Mouse (Mus musculus) embryonic facial prominence, embryonic 11.5 days (tissue): ENCODE data around the gene Gm21885. TPM values are rescaled to one million over a fixed set of nuclear protein-coding genes. Genes with fewer than 3 reads are reported as not detected.

ENCODE experiments used
- ATAC-seq: fragments of 200-750 bp; cut with Nextera tagmentation; replicated peaks from 2 replicates; pipeline ENCODE4 v1.8.0; 2017; ENCODE audit warnings: low read depth; ENCODE audit not compliant: insufficient number of reproducible peaks, low FRiP score, low TSS enrichment
- DNase-seq: peaks from one replicate; pipeline ENCODE4 v3.0.0-alpha.2; 2015; ENCODE audit warnings: low spot score
- H3K27ac ChIP-seq: fragments of 300-500 bp; sonication (generic); replicated peaks from 2 replicates; pipeline ENCODE4 v1.5.1; 2014; ENCODE audit warnings: mild to moderate bottlenecking, low read depth, low read length, control low read depth
- H3K27me3 ChIP-seq: fragments of 300-500 bp; sonication (generic); 2 replicates; pipeline ENCODE4 v1.6.1; 2014; ENCODE audit warnings: mild to moderate bottlenecking, low read length, moderate library complexity, mixed read lengths; ENCODE audit not compliant: control insufficient read depth, insufficient read depth
- H3K36me3 ChIP-seq: fragments of 300-500 bp; sonication (generic); replicated peaks from 2 replicates; pipeline ENCODE4 v1.6.1; 2014; ENCODE audit warnings: low read depth, mild to moderate bottlenecking, low read length, moderate library complexity, mixed read lengths; ENCODE audit not compliant: control insufficient read depth, insufficient read depth
- H3K4me1 ChIP-seq: fragments of 300-500 bp; sonication (generic); 2 replicates; pipeline ENCODE4 v1.6.1; 2014; ENCODE audit warnings: low read length, mixed read lengths; ENCODE audit not compliant: control insufficient read depth, insufficient read depth
- H3K4me2 ChIP-seq: fragments of 300-500 bp; sonication (generic); 2 replicates; pipeline ENCODE4 v1.6.1; 2014; ENCODE audit warnings: low read depth, mild to moderate bottlenecking, control low read depth, low read length, moderate library complexity
- H3K4me3 ChIP-seq: fragments of 300-500 bp; sonication (generic); 2 replicates; pipeline ENCODE4 v1.5.1; 2014; ENCODE audit warnings: low read depth, low read length, control low read depth
- H3K9ac ChIP-seq: fragments of 300-500 bp; sonication (generic); replicated peaks from 2 replicates; pipeline ENCODE4 v1.6.1; 2014; ENCODE audit warnings: mild to moderate bottlenecking, control low read depth, low read length
- H3K9me3 ChIP-seq: fragments of 300-500 bp; sonication (generic); replicated peaks from 2 replicates; pipeline ENCODE4 v1.6.1; 2016; ENCODE audit warnings: mild to moderate bottlenecking, low read length, inconsistent platforms, mixed read lengths; ENCODE audit not compliant: control insufficient read depth
- WGBS: fragments of 180-500 bp; shearing (Covaris S2); extraction: QIAGEN DNeasy Blood & Tissue Kit; methylation state at CpG from one replicate; pipeline ENCODE4 v1.1.7; 2014; 5-methylcytosine and 5-hydroxymethylcytosine counted together
- polyA plus RNA-seq: library from polyadenylated mRNA; unstranded; fragments of >200 nt; fragmentation: Nextera tagmentation; extraction: Ambion mirVana; gene quantifications from 2 replicates; pipeline ENCODE4 v1.2.1, GENCODE M21; 2014

Gm21885 gene
- polyA plus RNA-seq, 1 experiment from 2014 or later, result not detected

GRCm38 (mm10) chr11:94324618-94325017 lies 42.9 kb downstream of the Gm21885 start:
- 83% methylated on average over 5 of the region's 5 CpGs for WGBS
- Histone ChIP-seq H3K9ac (no peak overlapping the region), H3K27ac (no peak overlapping the region), H3K9me3 (no peaks in the 10 kb centered on the region), H3K36me3 (no peaks in the 10 kb centered on the region), H3K4me3 (no peak overlapping the region), H3K4me2 (no peak overlapping the region), H3K4me1 (no peaks in the 10 kb centered on the region), H3K27me3 (no peaks in the 10 kb centered on the region)
- ATAC-seq (no peak), DNase-seq (no peak)

- DNase-seq, result peak; percentile 35
- ATAC-seq, result peak; percentile 66; the same call in 1 of the 2 replicates
- Histone ChIP-seq H3K4me3 (peak overlapping the region; percentile 72), H3K27me3 (no peaks in the 10 kb centered on the region), H3K27ac (peak overlapping the region; percentile 29; the same call in 1 of the 2 replicates), H3K9ac (peak overlapping the region; percentile 54), H3K4me2 (peak overlapping the region; percentile 59), H3K36me3 (no peaks in the 10 kb centered on the region), H3K4me1 (no peaks in the 10 kb centered on the region), H3K9me3 (no peaks in the 10 kb centered on the region)
- WGBS, result 3% methylated on average over 10 of the region's 10 CpGs
These were observed 45.3 kb downstream of the Gm21885 start for GRCm38 (mm10) chr11:94326961-94327411.

GRCm38 (mm10) chr11:94327693-94328643 lies 46.3 kb downstream of the Gm21885 start, which contains the start of gene Ankrd40:
Gene Ankrd40, plus strand, starts transcription at chr11:94328001.
- no peaks in the 10 kb centered on the region for H3K36me3 ChIP-seq
- H3K4me3 ChIP-seq, result peak within 1 kb of the TSS; percentile 72
- 1% methylated on average over 72 of the region's 78 CpGs for WGBS
- ATAC-seq (peak; percentile 83), DNase-seq (peak; percentile 94)
- H3K4me1 ChIP-seq, result no peaks in the 10 kb centered on the region
- no peaks in the 10 kb centered on the region for H3K9me3 ChIP-seq
- H3K9ac ChIP-seq, result peak within 1 kb of the TSS; percentile 93
- H3K4me2 ChIP-seq, result peak within 1 kb of the TSS; percentile 59
- H3K27ac ChIP-seq, result peak within 1 kb of the TSS; percentile 97
- H3K27me3 ChIP-seq, result no peaks in the 10 kb centered on the region

DNA sequence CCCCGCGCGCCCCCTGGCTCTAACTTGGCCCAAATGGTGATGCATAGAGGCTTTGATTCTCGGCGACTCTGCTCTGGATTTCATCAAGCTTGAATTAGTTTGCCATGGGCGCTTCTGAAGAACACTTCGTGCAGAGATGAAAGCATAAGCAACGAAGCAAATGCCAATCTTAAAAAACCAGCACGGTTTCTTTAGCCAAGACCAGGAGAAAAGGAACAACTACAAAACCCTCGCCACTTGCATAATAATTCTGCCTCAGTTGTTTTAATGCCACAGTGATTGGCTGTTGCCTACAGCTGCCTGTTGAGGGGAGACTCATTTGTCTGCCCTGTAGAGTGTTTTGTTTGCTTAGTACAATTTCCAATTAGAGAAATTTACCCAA lies 47.0 kb downstream of the Gm21885 start:
- Histone ChIP-seq H3K36me3 (no peaks in the 10 kb centered on the region), H3K27me3 (no peaks in the 10 kb centered on the region), H3K4me1 (no peaks in the 10 kb centered on the region), H3K9me3 (no peaks in the 10 kb centered on the region), H3K4me2 (peak overlapping the region; percentile 59), H3K27ac (peak overlapping the region; percentile 97), H3K9ac (peak overlapping the region; percentile 93), H3K4me3 (peak overlapping the region; percentile 72)
- WGBS, result 1% methylated on average over 10 of the region's 10 CpGs
- ATAC-seq (no peak), DNase-seq (peak; percentile 76)

DNA sequence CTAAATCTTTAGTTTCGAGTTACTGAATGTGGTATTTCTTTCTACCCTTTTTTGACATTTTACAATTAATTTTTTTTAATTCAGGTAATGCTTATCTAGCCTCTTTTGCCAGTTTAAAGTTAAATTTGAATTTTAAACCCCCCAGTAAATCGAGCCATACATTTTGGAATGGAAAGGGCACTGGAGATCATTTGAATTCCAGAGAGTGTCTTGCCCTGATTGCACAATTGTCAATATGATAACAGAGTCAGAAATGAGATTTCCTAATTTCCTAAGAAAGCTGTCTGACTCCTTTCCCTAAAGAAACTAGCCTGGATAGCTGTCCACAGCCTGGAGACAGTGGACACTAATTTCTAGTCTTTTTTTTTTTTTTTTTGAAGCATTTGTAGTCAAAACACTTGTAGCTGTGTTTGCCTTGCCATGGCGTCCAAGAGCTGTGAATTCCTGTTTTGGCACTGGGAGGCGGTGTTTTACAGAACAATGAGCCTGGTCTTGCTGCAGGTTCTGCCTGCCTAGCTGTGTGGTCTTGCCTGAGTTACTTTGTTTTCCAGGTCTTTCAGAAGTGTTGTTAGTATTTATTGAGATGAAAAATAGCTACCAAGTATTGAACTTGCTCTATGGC lies 47.7 kb downstream of the Gm21885 start:
- Histone ChIP-seq H3K9me3 (no peaks in the 10 kb centered on the region), H3K27ac (no peak overlapping the region), H3K4me2 (no peak overlapping the region), H3K27me3 (no peaks in the 10 kb centered on the region), H3K4me3 (no peak overlapping the region), H3K36me3 (peaks cover under 1% of the 10 kb centered on the region; the same call in 1 of the 2 replicates), H3K4me1 (no peaks in the 10 kb centered on the region), H3K9ac (no peak overlapping the region)
- DNase-seq (peak; percentile 65), ATAC-seq (no peak)
- WGBS, result 53% methylated on average over 4 of the region's 4 CpGs

GRCm38 (mm10) chr11:94330211-94330610 lies 48.5 kb downstream of the Gm21885 start:
- Histone ChIP-seq H3K4me3 (no peak overlapping the region), H3K4me1 (no peaks in the 10 kb centered on the region), H3K4me2 (no peak overlapping the region), H3K9me3 (no peaks in the 10 kb centered on the region), H3K27me3 (no peaks in the 10 kb centered on the region), H3K36me3 (peaks cover 4% of the 10 kb centered on the region; the same call in 1 of the 2 replicates), H3K9ac (no peak overlapping the region), H3K27ac (no peak overlapping the region)
- 91% methylated on average over 3 of the region's 3 CpGs for WGBS
- ATAC-seq, result no peak
- DNase-seq, result no peak

GRCm38 (mm10) chr11:94332726-94333125 lies 51.1 kb downstream of the Gm21885 start:
- Histone ChIP-seq H3K27ac (no peak overlapping the region), H3K9ac (no peak overlapping the region), H3K4me3 (no peak overlapping the region), H3K4me2 (no peak overlapping the region), H3K27me3 (no peaks in the 10 kb centered on the region), H3K36me3 (peaks cover 4% of the 10 kb centered on the region; the same call in 1 of the 2 replicates), H3K4me1 (no peaks in the 10 kb centered on the region), H3K9me3 (no peaks in the 10 kb centered on the region)
- DNase-seq (no peak), ATAC-seq (no peak)
- 89% methylated on average over 6 of the region's 6 CpGs for WGBS
